Mouse (Mus musculus) forebrain, postnatal 0 days (tissue): Measurements from ENCODE around the gene Gtf3a. TPM values are rescaled to one million over a fixed set of nuclear protein-coding genes. Genes with fewer than 3 reads are reported as not detected.
"Not testable (repeated sequence)": the region's sequence is repeated elsewhere in the genome, so short reads cannot be mapped to it uniquely, and the experiment has no call there.

Experiments used
- ATAC-seq: fragments of 200-750 bp; cut with Nextera tagmentation; 2 replicates; pipeline ENCODE4 v1.8.0; 2017; ENCODE audit warnings: mild to moderate bottlenecking, moderate library complexity
- DNase-seq: peaks from one replicate; pipeline ENCODE4 v3.0.0-alpha.2; 2015
- H3K27ac ChIP-seq: fragments of 300-500 bp; sonication (generic); 2 replicates; pipeline ENCODE4 v1.5.1; 2014; ENCODE audit warnings: low read depth, mild to moderate bottlenecking, antibody characterized with exemption, low read length, moderate library complexity, mixed read lengths
- H3K27me3 ChIP-seq: fragments of 300-500 bp; sonication (generic); 2 replicates; pipeline ENCODE4 v1.6.1; 2014; ENCODE audit warnings: mild to moderate bottlenecking, low read length, mixed read lengths; ENCODE audit not compliant: insufficient read depth
- H3K36me3 ChIP-seq: fragments of 300-500 bp; sonication (generic); 2 replicates; pipeline ENCODE4 v1.6.1; 2014; ENCODE audit warnings: mild to moderate bottlenecking, moderate library complexity; ENCODE audit not compliant: insufficient read depth
- H3K4me1 ChIP-seq: fragments of 300-500 bp; sonication (generic); 2 replicates; pipeline ENCODE4 v1.6.1; 2014; ENCODE audit warnings: antibody characterized with exemption; ENCODE audit not compliant: insufficient read depth
- H3K4me2 ChIP-seq: fragments of 300-500 bp; sonication (generic); 2 replicates; pipeline ENCODE4 v1.6.1; 2014; ENCODE audit warnings: low read depth, mild to moderate bottlenecking, moderate library complexity
- H3K4me3 ChIP-seq: fragments of 300-500 bp; sonication (generic); 2 replicates; pipeline ENCODE4 v1.5.1; 2014; ENCODE audit warnings: low read depth, low read length, mixed read lengths
- H3K9ac ChIP-seq: fragments of 300-500 bp; sonication (generic); 2 replicates; pipeline ENCODE4 v1.6.1; 2014; ENCODE audit warnings: mild to moderate bottlenecking
- H3K9me3 ChIP-seq: fragments of 300-500 bp; sonication (generic); 2 replicates; pipeline ENCODE4 v1.6.1; 2016; ENCODE audit warnings: low read length
- CTCF ChIP-seq: sonication (generic); IDR thresholded peaks from 2 replicates; pipeline ENCODE4 v1.5.1; 2016; ENCODE audit warnings: antibody characterized with exemption, control low read depth, low read depth
- WGBS: fragments of 180-500 bp; shearing (Covaris S2); extraction: QIAGEN DNeasy Blood & Tissue Kit; methylation state at CpG from one replicate; pipeline ENCODE4 v1.1.7; 2014; 5-methylcytosine and 5-hydroxymethylcytosine counted together
- polyA plus RNA-seq: library from polyadenylated mRNA; unstranded; fragments of >200 nt; fragmentation: Nextera tagmentation; extraction: Ambion mirVana; gene quantifications from 2 replicates; pipeline ENCODE4 v1.2.1, GENCODE M21; 2015
- total RNA-seq: library from RNA; depleted of rRNA; stranded (reverse); fragments of >200 nt; gene quantifications from 2 replicates; pipeline ENCODE4 v1.2.3, GENCODE M21; 2014

Gene Gtf3a
- total and polyA plus RNA-seq, 2 experiments from 2014 or later = 67.6 to 123 TPM

DNA sequence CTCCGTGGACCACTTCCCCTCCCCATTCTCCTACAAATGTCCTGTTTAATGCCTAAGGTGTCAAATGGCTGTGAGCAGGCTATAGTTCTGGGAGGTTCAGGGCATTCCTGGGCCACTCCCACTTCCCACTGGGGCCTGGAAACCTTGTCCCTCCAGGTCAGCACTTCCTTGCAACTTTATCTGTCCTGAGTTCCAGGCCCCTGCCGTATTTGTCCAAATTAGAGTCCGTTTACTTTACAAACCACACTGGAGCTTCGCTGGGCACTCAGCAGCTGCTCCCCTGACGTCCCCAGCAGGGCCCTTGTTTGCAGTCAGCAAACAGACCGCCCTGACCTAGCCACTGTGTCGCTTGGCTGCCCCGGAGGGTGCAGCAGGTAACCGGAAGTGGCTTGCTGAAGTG lies 36.3 kb upstream of the Gtf3a start:
- no peaks in the 10 kb centered on the region for H3K9me3 ChIP-seq
- DNase-seq = no peak
- H3K4me2 ChIP-seq = no peak overlapping the region
- TF ChIP-seq CTCF = no peak
- H3K4me3 ChIP-seq = no peak overlapping the region
- WGBS = 25% methylated on average over 9 of the region's 9 CpGs
- H3K4me1 ChIP-seq = no peaks in the 10 kb centered on the region
- ATAC-seq = no peak
- H3K36me3 ChIP-seq = no peaks in the 10 kb centered on the region
- no peak overlapping the region for H3K27ac ChIP-seq
- H3K9ac ChIP-seq = no peak overlapping the region
- H3K27me3 ChIP-seq = no peaks in the 10 kb centered on the region

- no peak overlapping the region for H3K9ac ChIP-seq
- DNase-seq = no peak
- H3K27me3 ChIP-seq = no peaks in the 10 kb centered on the region
- H3K4me2 ChIP-seq = no peak overlapping the region
- no peak for ATAC-seq
- no peak for TF ChIP-seq CTCF
- no peak overlapping the region for H3K27ac ChIP-seq
- no peaks in the 10 kb centered on the region for H3K9me3 ChIP-seq
- 90% methylated on average over 7 of the region's 7 CpGs for WGBS
- H3K36me3 ChIP-seq = no peaks in the 10 kb centered on the region
- no peak overlapping the region for H3K4me3 ChIP-seq
- no peaks in the 10 kb centered on the region for H3K4me1 ChIP-seq
Measured at GRCm38 (mm10) chr5:146913355-146913754, 35.1 kb upstream of the Gtf3a start.

GRCm38 (mm10) chr5:146914088-146914766 lies 34.2 kb upstream of the Gtf3a start:
- Histone ChIP-seq H3K9me3 (no peaks in the 10 kb centered on the region), H3K36me3 (no peaks in the 10 kb centered on the region), H3K27ac (no peak overlapping the region), H3K4me1 (no peaks in the 10 kb centered on the region), H3K9ac (no peak overlapping the region), H3K4me2 (no peak overlapping the region), H3K27me3 (no peaks in the 10 kb centered on the region), H3K4me3 (no peak overlapping the region)
- DNase-seq = peak; percentile 73
- TF ChIP-seq CTCF = peak; percentile 89
- ATAC-seq = peak; percentile 69
- 27% methylated on average over 9 of the region's 9 CpGs for WGBS

- no peak overlapping the region for H3K9ac ChIP-seq
- WGBS = 72% methylated on average over 8 of the region's 8 CpGs
- H3K27me3 ChIP-seq = no peaks in the 10 kb centered on the region
- no peak for TF ChIP-seq CTCF
- H3K4me3 ChIP-seq = no peak overlapping the region
- H3K4me1 ChIP-seq = no peaks in the 10 kb centered on the region
- DNase-seq = no peak
- no peaks in the 10 kb centered on the region for H3K9me3 ChIP-seq
- H3K36me3 ChIP-seq = no peaks in the 10 kb centered on the region
- H3K4me2 ChIP-seq = no peak overlapping the region
- H3K27ac ChIP-seq = no peak overlapping the region
- no peak for ATAC-seq
Measured at GRCm38 (mm10) chr5:146916273-146916672, 32.2 kb upstream of the Gtf3a start.

DNA sequence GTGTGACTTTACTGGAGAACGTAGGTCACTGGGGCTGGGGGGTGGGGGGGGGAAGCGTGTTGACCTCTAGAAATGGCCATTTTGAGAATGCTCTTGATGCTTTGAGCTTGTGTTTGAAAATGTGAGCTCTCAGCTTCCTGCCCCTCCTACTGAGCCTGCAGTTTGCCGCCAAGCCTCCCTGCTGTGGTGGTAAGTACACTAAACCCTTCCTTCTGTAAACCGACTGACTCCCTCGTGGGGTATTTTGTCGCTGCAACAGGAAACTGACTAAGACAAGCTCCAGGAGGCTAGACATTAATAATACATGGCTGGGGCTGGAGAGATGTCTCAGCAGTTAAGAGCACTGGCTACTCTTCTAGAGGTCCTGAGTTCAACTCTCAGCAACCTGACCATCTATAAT lies 31.7 kb upstream of the Gtf3a start:
- no peak for TF ChIP-seq CTCF
- DNase-seq = no peak
- Histone ChIP-seq H3K36me3 (no peaks in the 10 kb centered on the region), H3K4me2 (no peak overlapping the region), H3K27me3 (no peaks in the 10 kb centered on the region), H3K9me3 (no peaks in the 10 kb centered on the region), H3K4me3 (no peak overlapping the region), H3K9ac (no peak overlapping the region), H3K4me1 (no peaks in the 10 kb centered on the region), H3K27ac (no peak overlapping the region)
- WGBS = 38% methylated on average over 6 of the region's 6 CpGs
- ATAC-seq = no peak

DNA sequence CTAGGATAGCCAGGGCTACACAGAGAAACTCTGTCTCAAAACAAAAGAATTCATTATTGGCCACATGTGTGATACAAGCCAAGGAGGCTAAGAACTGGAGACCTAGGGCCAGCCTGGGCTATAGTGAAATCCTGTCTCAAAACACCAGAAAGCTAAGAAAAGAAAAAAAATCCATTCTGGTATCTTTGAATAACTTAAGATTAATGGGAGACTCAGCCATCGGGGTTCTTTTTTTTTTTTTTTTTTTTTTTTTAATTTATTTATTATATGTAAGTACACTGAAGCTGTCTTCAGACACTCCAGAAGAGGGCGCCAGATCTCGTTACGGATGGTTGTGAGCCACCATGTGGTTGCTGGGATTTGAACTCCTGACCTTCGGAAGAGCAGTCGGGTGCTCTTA lies 31.1 kb upstream of the Gtf3a start:
- H3K4me1 ChIP-seq, H3K27ac ChIP-seq, H3K27me3 ChIP-seq, H3K36me3 ChIP-seq, H3K9ac ChIP-seq, H3K9me3 ChIP-seq, H3K4me2 ChIP-seq, H3K4me3 ChIP-seq, ATAC-seq, DNase-seq: not testable (repeated sequence)
- 89% methylated on average over 3 of the region's 6 CpGs for WGBS

DNA sequence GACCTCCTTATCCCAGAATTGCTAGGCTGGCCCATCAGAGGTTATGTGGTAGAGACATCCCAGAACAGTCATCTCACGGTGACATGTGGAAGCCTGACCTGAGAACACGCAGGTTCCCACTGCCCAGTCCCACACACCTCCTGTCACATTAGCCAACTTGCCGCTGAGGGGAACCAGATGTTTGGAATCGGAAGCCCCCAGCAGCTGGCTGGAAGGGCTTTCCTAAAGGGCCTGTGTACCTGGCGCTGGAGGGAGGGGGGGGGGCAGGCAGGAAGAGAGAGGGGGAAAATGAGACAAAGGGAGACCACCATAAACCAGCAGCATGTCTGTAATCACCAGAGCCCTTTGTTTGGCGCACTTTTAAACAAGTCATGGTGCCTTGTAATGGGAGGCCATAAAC lies 28.6 kb upstream of the Gtf3a start:
- no peak for TF ChIP-seq CTCF
- no peaks in the 10 kb centered on the region for H3K27me3 ChIP-seq
- DNase-seq = peak; percentile 6
- 24% methylated on average over 6 of the region's 6 CpGs for WGBS
- peak overlapping the region; percentile 47; the same call in 1 of the 2 replicates for H3K9ac ChIP-seq
- peak overlapping the region; percentile 63 for H3K4me2 ChIP-seq
- H3K4me3 ChIP-seq = peak overlapping the region; percentile 26
- H3K36me3 ChIP-seq = no peaks in the 10 kb centered on the region
- no peaks in the 10 kb centered on the region for H3K9me3 ChIP-seq
- H3K27ac ChIP-seq = no peak overlapping the region
- ATAC-seq = no peak
- no peaks in the 10 kb centered on the region for H3K4me1 ChIP-seq
